Mouse (Mus musculus) ZHBTc4 (cell line): ENCODE results near the gene Crip3.

Experiments used
- DNase-seq: peaks from one replicate; pipeline ENCODE4 v3.0.0-alpha.2; 2011; ENCODE audit warnings: low read depth, low spot score

Crip3 gene

DNA sequence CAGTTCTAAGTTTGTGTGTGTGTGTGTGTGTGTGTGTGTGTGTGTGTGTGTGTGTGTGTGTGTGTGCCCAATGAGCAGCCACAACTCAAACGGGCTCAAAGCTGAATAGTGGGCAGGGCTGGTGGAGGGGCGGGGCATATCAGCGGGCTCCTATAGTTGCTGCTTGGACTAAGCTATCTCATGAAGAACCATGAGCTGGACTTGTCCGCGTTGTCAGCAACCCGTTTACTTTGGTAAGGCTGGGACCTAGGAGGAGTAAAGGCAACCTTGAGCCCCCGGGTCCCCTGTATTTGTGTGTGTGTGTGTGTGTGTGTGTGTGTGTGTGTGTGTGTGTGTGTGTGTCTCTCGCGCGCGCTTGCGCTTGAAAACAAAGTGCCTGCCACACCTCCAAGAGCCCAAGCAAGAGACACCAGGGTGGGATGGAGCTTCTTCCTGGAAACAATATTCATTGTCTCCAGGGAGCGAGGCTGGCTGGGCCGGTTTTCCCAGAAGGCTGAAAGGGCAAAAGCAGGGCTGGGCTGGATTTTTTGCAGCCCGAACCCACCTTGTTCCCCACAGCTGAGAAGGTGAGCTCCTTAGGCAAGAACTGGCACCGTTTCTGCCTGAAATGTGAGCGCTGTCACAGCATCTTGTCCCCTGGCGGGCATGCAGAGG is at the start of gene Crip3:
Crip3 (plus strand) TSS at position 166 of the 654 bp plus-strand sequence.
- peak; percentile 64 for DNase-seq

DNA sequence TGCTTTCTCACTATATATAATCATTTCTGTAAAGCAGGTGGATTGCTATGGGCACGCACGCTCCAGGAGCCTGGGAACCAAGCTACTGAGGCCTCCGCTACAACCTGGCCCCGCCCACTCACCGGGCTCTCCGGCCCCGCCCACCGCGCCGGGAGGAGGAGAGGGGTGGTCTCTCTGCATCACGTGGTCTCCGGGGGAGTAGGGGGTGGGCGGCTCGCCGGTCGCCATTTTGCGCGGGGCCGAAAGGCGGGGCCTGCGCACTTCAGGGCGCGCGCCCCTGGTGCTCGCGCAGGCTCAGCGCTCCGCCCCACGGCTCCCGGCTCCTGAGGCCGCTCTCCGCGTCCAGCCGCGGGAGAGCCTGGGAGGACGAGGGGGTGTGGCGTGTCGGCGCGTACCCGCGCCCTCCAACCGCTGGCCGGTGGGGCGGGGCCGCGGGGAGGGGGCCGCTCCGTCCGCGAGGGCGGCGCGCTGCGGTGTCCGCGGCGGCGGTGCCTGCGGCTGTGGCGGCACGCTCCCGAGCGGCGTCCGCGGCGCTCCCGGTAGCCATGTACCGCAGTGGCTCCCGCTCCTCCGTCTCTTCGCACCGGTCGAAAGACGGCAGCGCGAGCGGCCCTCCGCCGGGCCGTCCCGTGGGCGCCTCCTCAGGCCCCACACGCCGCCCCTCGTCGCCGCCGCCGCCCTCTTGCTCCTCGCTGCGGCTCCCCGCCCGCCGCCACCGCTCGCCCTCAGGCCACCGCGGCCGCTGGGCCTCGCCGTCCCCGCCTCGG is 45.2 kb upstream of the Crip3 start, which contains the start of gene Zfp318:
Zfp318 (plus strand) TSS at position 438 of the 767 bp plus-strand sequence.
- DNase-seq, result peak; percentile 99

- DNase-seq, result peak; percentile 34
Measured at GRCm38 (mm10) chr17:46384061-46384801, 44.5 kb upstream of the Crip3 start.

DNA sequence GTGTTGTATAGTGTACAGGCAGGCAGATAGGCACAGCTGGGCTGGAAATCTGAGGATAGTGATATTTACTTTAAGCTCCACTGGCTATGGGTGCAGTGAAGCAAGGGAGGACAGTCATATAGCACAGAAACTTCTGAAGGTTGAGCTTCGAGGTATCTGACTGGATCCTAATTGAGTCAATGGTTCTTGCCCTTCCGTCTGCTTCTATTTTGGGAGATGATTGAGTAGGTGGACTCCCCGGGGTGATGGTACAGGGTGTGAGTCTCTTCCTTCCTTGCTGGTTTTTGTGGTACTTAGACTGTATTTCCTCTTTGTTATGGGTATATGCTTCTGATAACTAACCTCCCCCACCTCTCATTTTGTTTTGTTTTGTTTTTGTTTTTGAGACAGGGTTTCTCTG is 40.5 kb upstream of the Crip3 start:
- no peak for DNase-seq

DNA sequence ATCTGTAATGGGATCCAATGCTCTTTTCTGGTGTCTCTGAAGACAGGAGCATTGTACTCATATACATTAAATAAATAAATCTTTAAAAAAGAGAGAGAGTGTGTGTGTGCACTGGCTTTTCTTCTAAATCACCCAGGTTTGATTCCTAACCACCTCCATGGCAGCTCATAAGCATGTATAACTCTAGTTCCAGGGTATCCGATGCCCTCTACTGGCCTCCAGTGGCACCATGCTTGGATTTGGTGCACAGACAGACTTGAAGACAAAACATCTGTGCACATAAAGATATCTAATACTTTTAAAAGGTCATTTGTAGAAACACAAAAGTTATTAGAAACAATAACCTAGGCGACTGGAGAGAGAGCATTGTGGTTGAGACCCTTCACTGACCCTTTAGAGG is 35.7 kb upstream of the Crip3 start:
- peak; percentile 57 for DNase-seq

DNA sequence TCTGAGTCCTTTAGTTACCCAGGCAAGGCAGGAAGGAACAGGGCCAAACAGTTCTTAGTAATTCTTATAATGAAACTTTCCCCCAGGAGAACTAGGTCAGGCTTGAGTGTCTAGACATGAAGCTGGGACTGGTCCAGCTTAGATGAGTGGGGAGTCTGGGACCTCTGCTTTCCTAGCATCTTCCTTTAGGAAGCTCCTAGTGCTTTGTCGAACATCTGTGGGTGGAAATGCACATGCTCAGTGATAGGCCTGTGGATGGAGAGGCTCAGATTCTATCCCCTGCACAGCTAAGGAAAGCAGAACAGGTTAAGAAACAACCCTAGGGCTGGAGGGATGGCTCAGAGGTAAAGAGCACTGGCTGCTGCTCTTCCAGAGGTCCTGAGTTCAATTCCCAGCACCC is 34.1 kb upstream of the Crip3 start:
- no peak for DNase-seq

- peak; percentile 24 for DNase-seq
Measured at GRCm38 (mm10) chr17:46408478-46408877, 20.2 kb upstream of the Crip3 start.

DNA sequence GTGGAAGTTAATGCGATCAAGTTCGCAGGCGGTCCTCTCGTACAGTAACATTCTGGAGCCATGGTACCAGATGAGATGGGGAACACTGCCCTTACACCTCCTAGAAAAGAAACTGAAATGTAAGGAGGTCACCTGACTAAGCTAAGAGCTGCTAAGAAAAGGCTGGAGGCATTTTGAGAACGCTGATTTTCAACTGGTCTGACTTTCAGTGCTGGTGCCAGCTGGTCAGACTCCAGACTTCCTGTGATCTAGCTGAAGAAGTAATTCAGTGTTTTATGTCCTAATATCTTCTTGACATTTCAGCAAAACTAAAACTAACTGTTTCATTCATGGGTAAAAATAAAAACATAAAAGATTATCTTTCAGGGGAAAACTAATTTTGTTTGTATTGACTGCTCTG is 10.1 kb upstream of the Crip3 start:
- DNase-seq, result no peak

DNA sequence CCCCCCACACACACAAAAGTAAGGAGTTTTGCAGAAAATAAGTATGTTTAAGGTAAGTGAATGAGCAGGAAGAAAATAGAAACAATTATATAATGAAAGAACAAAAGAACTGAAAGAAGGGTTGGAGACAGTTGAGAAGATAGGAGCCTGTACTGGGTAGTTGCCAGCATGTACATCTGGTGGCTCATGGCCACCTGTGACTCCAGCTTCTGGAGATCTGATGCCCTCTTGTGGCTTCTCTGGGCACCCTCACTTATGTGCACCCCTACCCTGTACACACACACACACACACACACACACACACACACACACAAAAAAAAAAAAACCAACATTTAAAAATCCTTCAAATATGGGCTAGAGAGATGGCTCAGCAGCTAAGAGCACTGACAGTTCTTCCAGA is 9.0 kb upstream of the Crip3 start:
- peak; percentile 41 for DNase-seq

DNA sequence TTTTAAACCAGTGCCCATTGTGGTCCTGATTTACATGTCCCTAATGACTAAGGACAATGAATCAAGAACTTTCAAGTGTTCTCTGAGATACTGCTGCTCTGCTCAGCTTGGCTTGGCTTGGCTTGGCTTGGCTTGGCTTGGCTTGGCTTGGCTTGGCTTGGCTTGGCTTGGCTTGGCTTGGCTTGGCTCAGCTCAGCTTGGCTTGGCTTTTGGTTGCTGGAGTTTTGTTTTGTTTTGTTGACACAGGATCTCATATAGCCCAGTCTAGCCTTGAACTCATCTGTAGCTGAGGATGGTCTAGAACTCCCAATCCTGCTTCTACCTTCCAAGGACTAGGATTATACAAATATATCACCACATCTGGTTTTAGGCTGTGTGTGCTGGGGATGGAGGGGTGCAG is 2.2 kb upstream of the Crip3 start:
- DNase-seq, result no peak

GRCm38 (mm10) chr17:46433627-46434026 is 4.9 kb downstream of the Crip3 start:
- DNase-seq, result peak; percentile 71

- DNase-seq, result peak; percentile 47
Measured at GRCm38 (mm10) chr17:46436672-46437366, 8.1 kb downstream of the Crip3 start.

DNA sequence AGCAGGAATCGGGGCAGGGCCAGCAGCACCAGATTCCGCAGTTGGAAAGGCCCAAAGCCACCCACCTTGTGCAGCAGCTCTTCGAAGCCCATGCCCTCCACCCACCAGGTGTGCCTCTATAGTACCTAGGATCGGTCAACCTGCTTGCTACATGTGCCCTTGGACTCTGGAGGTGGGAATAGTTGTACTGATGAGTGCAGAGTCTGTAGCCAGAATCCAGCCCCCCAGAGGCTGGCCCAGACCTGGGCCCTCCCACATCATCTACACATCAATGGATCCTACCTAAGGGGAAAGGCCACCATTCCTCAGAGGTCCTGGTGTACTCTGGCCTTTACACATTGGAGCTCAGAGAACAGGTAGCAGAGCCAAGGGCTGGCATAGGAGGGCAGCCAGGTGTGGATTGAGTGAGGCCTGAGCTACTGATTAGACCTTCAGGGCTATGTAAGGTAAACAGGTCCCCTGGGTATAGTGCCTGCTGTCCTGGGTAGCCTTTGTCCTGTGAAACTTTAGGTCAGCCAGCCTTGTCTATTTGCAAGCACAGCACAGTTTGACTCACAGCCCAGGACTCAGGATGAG is 9.7 kb downstream of the Crip3 start, which contains the start of gene Slc22a7:
Slc22a7 (minus strand) TSS at position 160 of the 576 bp plus-strand sequence.
- peak; percentile 52 for DNase-seq

DNA sequence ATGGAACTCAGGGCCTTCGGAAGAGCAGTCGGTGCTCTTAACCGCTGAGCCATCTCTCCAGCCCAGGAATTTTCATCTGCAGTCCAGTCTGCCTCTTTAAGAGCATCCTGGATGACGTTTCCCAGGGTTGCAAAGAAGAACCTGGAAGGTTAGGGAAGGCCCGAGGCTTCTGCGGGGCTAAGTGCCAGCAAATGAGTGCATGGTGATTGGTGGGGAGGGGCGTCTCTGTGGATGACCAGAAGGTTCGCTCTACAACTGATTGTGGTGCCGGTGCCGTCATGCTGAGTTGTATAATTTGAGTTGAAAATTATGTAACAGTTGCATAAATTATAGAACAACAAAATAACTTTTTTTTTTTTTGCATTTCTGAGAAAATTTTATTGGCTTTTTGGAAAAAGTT is 10.4 kb downstream of the Crip3 start:
- no peak for DNase-seq

GRCm38 (mm10) chr17:46444839-46445579 is 16.3 kb downstream of the Crip3 start:
- no peak for DNase-seq

GRCm38 (mm10) chr17:46446264-46446663 is 17.5 kb downstream of the Crip3 start:
- no peak for DNase-seq

- DNase-seq, result no peak
Measured at GRCm38 (mm10) chr17:46452683-46453082, 24.0 kb downstream of the Crip3 start.

- DNase-seq, result no peak
Measured at GRCm38 (mm10) chr17:46453302-46453948, 24.7 kb downstream of the Crip3 start.

DNA sequence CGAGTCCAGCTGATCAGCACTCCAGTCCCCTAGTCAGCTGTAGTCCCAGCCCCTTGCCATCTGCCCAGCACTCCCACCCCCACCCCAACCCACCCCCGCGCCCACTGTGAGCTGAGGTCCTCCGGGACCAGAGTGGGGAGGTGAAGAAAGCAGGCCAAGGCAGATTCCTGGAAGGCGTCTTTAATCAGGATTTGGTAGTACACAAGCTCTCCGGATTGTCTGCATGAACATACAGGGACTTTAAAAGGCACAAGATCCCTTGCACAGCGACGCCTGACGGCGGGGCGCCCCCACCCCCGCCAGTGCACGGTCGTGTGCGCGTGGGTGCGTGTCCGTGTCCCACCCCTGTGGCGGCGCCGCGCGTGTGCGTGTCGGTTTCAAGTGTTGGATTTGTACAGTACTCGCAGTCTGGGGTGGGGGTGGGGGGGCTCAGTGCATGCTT is 25.3 kb downstream of the Crip3 start:
- DNase-seq, result no peak

- DNase-seq, result no peak
Measured at GRCm38 (mm10) chr17:46454539-46454938, 25.8 kb downstream of the Crip3 start.
